Mouse (Mus musculus): ENCODE data around the gene Ptprj. TPM values are rescaled to one million over a fixed set of nuclear protein-coding genes. Genes with fewer than 3 reads are reported as not detected.
A peak's percentile ranks its signal among the peaks of the same experiment; 100 is the strongest.

Gene Ptprj
- polyA plus RNA-seq, 1 experiment from 2014 or later = 1.1 TPM

GRCm38 (mm10) chr2:90509268-90509667 lies 71.2 kb downstream of the Ptprj start:
- ATAC-seq (replicated peaks; ENCODE audit: extremely low read depth, insufficient read depth, low FRiP score) = no peak
- H3K27me3 ChIP-seq (ENCODE audit: control insufficient read depth, insufficient read depth, low read length) = no peaks in the 10 kb centered on the region

DNA sequence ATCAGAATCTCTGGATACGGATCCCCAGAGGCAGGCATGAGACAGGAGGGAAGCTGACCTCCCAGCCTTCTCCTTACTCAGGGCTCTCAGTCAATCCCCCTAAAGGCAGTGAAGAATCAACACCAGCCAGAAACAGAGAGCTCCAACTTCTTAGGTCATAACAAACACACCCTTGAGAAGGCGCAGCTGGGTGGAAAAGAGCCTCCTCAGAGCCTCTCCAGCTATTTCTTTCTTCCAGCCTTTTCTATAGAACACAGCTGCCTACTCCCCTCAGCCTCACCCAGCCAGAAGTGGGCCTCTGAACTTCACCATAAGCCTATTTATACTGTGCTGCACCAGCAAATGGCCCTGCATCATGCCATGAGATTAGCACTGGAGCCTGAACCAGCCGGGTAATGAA lies 74.3 kb downstream of the Ptprj start:
- H3K4me1 ChIP-seq (ENCODE audit: control insufficient read depth, insufficient read depth, low read length) = peaks cover 9% of the 10 kb centered on the region
- no peaks in the 10 kb centered on the region for H3K36me3 ChIP-seq (ENCODE audit: control insufficient read depth, insufficient read depth)
- no peak overlapping the region for H3K9ac ChIP-seq (ENCODE audit: low read length)
- no peak for ATAC-seq (replicated peaks; ENCODE audit: extremely low read depth, insufficient read depth, low FRiP score)
- H3K4me3 ChIP-seq (ENCODE audit: low read length) = no peak overlapping the region
- H3K27ac ChIP-seq (ENCODE audit: low read length) = no peak overlapping the region
- no peak overlapping the region for H3K4me2 ChIP-seq (ENCODE audit: low read depth, low read length)
- H3K27me3 ChIP-seq (ENCODE audit: control insufficient read depth, insufficient read depth, low read length) = no peaks in the 10 kb centered on the region
- no peaks in the 10 kb centered on the region for H3K9me3 ChIP-seq (replicated peaks; ENCODE audit: control insufficient read depth, low read length)
- 65% methylated on average over 3 of the region's 3 CpGs for WGBS

More at GRCm38 (mm10) chr2:90509268-90509667, 71.2 kb downstream of the Ptprj start:
- Histone ChIP-seq H3K4me3 (ENCODE audit: low read length) (no peak overlapping the region), H3K4me1 (ENCODE audit: control insufficient read depth, insufficient read depth, low read length) (peaks cover 9% of the 10 kb centered on the region), H3K36me3 (ENCODE audit: control insufficient read depth, insufficient read depth) (no peaks in the 10 kb centered on the region), H3K27ac (ENCODE audit: low read length) (no peak overlapping the region), H3K4me2 (ENCODE audit: low read depth, low read length) (no peak overlapping the region), H3K9ac (ENCODE audit: low read length) (no peak overlapping the region), H3K9me3 (replicated peaks; ENCODE audit: control insufficient read depth, low read length) (no peaks in the 10 kb centered on the region)
- 87% methylated on average over 4 of the region's 4 CpGs for WGBS

DNA sequence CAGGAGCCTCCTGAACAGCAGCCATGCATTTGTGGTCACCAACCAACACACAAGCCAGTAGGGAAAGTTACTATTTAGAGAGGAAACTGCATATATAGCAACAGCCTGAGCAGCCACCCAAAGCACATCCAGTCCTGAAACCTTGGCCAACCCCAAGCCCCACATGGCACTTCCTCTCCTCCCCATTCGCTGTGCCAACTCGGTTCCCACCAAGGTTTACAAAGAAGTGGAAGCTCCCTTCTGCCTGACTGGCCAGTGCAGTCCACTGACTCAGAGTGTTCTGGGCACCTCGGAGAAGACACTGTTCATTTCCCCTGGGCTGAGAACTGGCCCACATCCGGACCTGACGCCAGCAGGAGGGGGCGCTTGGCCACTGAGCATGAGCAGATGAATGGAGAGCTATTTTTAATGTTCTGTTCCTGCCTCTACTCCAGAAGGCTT lies 75.7 kb downstream of the Ptprj start:
- H3K9ac ChIP-seq (ENCODE audit: low read length) = no peak overlapping the region
- H3K27ac ChIP-seq (ENCODE audit: low read length) = no peak overlapping the region
- H3K4me1 ChIP-seq (ENCODE audit: control insufficient read depth, insufficient read depth, low read length) = peaks cover 9% of the 10 kb centered on the region
- H3K4me3 ChIP-seq (ENCODE audit: low read length) = no peak overlapping the region
- ATAC-seq (replicated peaks; ENCODE audit: extremely low read depth, insufficient read depth, low FRiP score) = peak; percentile 64
- H3K27me3 ChIP-seq (ENCODE audit: control insufficient read depth, insufficient read depth, low read length) = no peaks in the 10 kb centered on the region
- 46% methylated on average over 6 of the region's 6 CpGs for WGBS
- no peak overlapping the region for H3K4me2 ChIP-seq (ENCODE audit: low read depth, low read length)
- H3K36me3 ChIP-seq (ENCODE audit: control insufficient read depth, insufficient read depth) = no peaks in the 10 kb centered on the region
- H3K9me3 ChIP-seq (replicated peaks; ENCODE audit: control insufficient read depth, low read length) = no peaks in the 10 kb centered on the region

GRCm38 (mm10) chr2:90503182-90503833 lies 77.1 kb downstream of the Ptprj start:
- Histone ChIP-seq H3K4me2 (ENCODE audit: low read depth, low read length) (no peak overlapping the region), H3K4me3 (ENCODE audit: low read length) (no peak overlapping the region), H3K4me1 (ENCODE audit: control insufficient read depth, insufficient read depth, low read length) (peaks cover 9% of the 10 kb centered on the region), H3K27me3 (ENCODE audit: control insufficient read depth, insufficient read depth, low read length) (no peaks in the 10 kb centered on the region), H3K9ac (ENCODE audit: low read length) (no peak overlapping the region), H3K27ac (ENCODE audit: low read length) (no peak overlapping the region), H3K9me3 (replicated peaks; ENCODE audit: control insufficient read depth, low read length) (no peaks in the 10 kb centered on the region), H3K36me3 (ENCODE audit: control insufficient read depth, insufficient read depth) (no peaks in the 10 kb centered on the region)
- no peak for ATAC-seq (replicated peaks; ENCODE audit: extremely low read depth, insufficient read depth, low FRiP score)
- WGBS = 68% methylated on average over 3 of the region's 3 CpGs

GRCm38 (mm10) chr2:90502738-90503137 lies 77.7 kb downstream of the Ptprj start:
- H3K27ac ChIP-seq (ENCODE audit: low read length) = no peak overlapping the region
- no peak overlapping the region for H3K4me2 ChIP-seq (ENCODE audit: low read depth, low read length)
- no peak for ATAC-seq (replicated peaks; ENCODE audit: extremely low read depth, insufficient read depth, low FRiP score)
- no peaks in the 10 kb centered on the region for H3K27me3 ChIP-seq (ENCODE audit: control insufficient read depth, insufficient read depth, low read length)
- no peak overlapping the region for H3K9ac ChIP-seq (ENCODE audit: low read length)
- H3K4me3 ChIP-seq (ENCODE audit: low read length) = no peak overlapping the region
- no peaks in the 10 kb centered on the region for H3K36me3 ChIP-seq (ENCODE audit: control insufficient read depth, insufficient read depth)
- H3K4me1 ChIP-seq (ENCODE audit: control insufficient read depth, insufficient read depth, low read length) = peaks cover 9% of the 10 kb centered on the region
- H3K9me3 ChIP-seq (replicated peaks; ENCODE audit: control insufficient read depth, low read length) = no peaks in the 10 kb centered on the region

- WGBS = 58% methylated on average over 3 of the region's 3 CpGs
- Histone ChIP-seq H3K9ac (ENCODE audit: low read length) (no peak overlapping the region), H3K4me3 (ENCODE audit: low read length) (no peak overlapping the region), H3K27me3 (ENCODE audit: control insufficient read depth, insufficient read depth, low read length) (no peaks in the 10 kb centered on the region), H3K4me1 (ENCODE audit: control insufficient read depth, insufficient read depth, low read length) (peaks cover 9% of the 10 kb centered on the region), H3K9me3 (replicated peaks; ENCODE audit: control insufficient read depth, low read length) (no peaks in the 10 kb centered on the region), H3K27ac (ENCODE audit: low read length) (no peak overlapping the region), H3K4me2 (ENCODE audit: low read depth, low read length) (no peak overlapping the region), H3K36me3 (ENCODE audit: control insufficient read depth, insufficient read depth) (no peaks in the 10 kb centered on the region)
- ATAC-seq (replicated peaks; ENCODE audit: extremely low read depth, insufficient read depth, low FRiP score) = no peak
Observed at GRCm38 (mm10) chr2:90501708-90502107, 78.7 kb downstream of the Ptprj start.

GRCm38 (mm10) chr2:90500892-90501291 lies 79.6 kb downstream of the Ptprj start:
- Histone ChIP-seq H3K4me1 (ENCODE audit: control insufficient read depth, insufficient read depth, low read length) (peaks cover 9% of the 10 kb centered on the region), H3K36me3 (ENCODE audit: control insufficient read depth, insufficient read depth) (no peaks in the 10 kb centered on the region), H3K9ac (ENCODE audit: low read length) (no peak overlapping the region), H3K27ac (ENCODE audit: low read length) (no peak overlapping the region), H3K4me2 (ENCODE audit: low read depth, low read length) (no peak overlapping the region), H3K9me3 (replicated peaks; ENCODE audit: control insufficient read depth, low read length) (no peaks in the 10 kb centered on the region), H3K27me3 (ENCODE audit: control insufficient read depth, insufficient read depth, low read length) (no peaks in the 10 kb centered on the region), H3K4me3 (ENCODE audit: low read length) (no peak overlapping the region)
- ATAC-seq (replicated peaks; ENCODE audit: extremely low read depth, insufficient read depth, low FRiP score) = no peak

GRCm38 (mm10) chr2:90499002-90499401 lies 81.4 kb downstream of the Ptprj start:
- no peak for ATAC-seq (replicated peaks; ENCODE audit: extremely low read depth, insufficient read depth, low FRiP score)

GRCm38 (mm10) chr2:90497551-90497950 lies 82.9 kb downstream of the Ptprj start:
- H3K4me3 ChIP-seq (ENCODE audit: low read length) = no peak overlapping the region
- 54% methylated on average over 3 of the region's 3 CpGs for WGBS
- no peaks in the 10 kb centered on the region for H3K27me3 ChIP-seq (ENCODE audit: control insufficient read depth, insufficient read depth, low read length)
- no peak for ATAC-seq (replicated peaks; ENCODE audit: extremely low read depth, insufficient read depth, low FRiP score)
- H3K36me3 ChIP-seq (ENCODE audit: control insufficient read depth, insufficient read depth) = no peaks in the 10 kb centered on the region
- no peak overlapping the region for H3K4me2 ChIP-seq (ENCODE audit: low read depth, low read length)
- H3K27ac ChIP-seq (ENCODE audit: low read length) = no peak overlapping the region
- no peaks in the 10 kb centered on the region for H3K9me3 ChIP-seq (replicated peaks; ENCODE audit: control insufficient read depth, low read length)
- no peak overlapping the region for H3K9ac ChIP-seq (ENCODE audit: low read length)
- H3K4me1 ChIP-seq (ENCODE audit: control insufficient read depth, insufficient read depth, low read length) = no peaks in the 10 kb centered on the region; the same call in 1 of the 2 replicates

More at GRCm38 (mm10) chr2:90499002-90499401, 81.4 kb downstream of the Ptprj start:
- no peaks in the 10 kb centered on the region for H3K36me3 ChIP-seq (ENCODE audit: control insufficient read depth, insufficient read depth)
- 71% methylated on average over 1 of the region's 1 CpGs for WGBS
- H3K4me2 ChIP-seq (ENCODE audit: low read depth, low read length) = no peak overlapping the region
- H3K9ac ChIP-seq (ENCODE audit: low read length) = no peak overlapping the region
- H3K27me3 ChIP-seq (ENCODE audit: control insufficient read depth, insufficient read depth, low read length) = no peaks in the 10 kb centered on the region
- no peak overlapping the region for H3K4me3 ChIP-seq (ENCODE audit: low read length)
- H3K9me3 ChIP-seq (replicated peaks; ENCODE audit: control insufficient read depth, low read length) = no peaks in the 10 kb centered on the region
- no peak overlapping the region for H3K27ac ChIP-seq (ENCODE audit: low read length)
- no peaks in the 10 kb centered on the region; the same call in 1 of the 2 replicates for H3K4me1 ChIP-seq (ENCODE audit: control insufficient read depth, insufficient read depth, low read length)

All from heart, embryonic 16.5 days (tissue).